Comparison of ENCODE assay signal across 8 mouse cellular contexts in genomic region chr15:79323791-79324155, GRCm38 (mm10). TPM values are rescaled to one million over a fixed set of nuclear protein-coding genes. Genes with fewer than 3 reads are reported as not detected.
DNase-seq lines count a peak whose midpoint lies in the region; ATAC-seq and TF ChIP-seq lines count a peak whose summit lies in the region.
"Had no signal": no experiment of that assay in that cellular context is flagged by ENCODE, and none has a peak within 500 bp of the region (broad histone marks: within the 10 kb centered on the region; RNA-seq: fewer than 3 reads in every experiment).

No protein-coding gene starts in this region.

- no peak overlapping the region for H3K4me2 ChIP-seq in kidney, embryonic 14.5 days (replicated peaks; ENCODE audit: low read depth, low read length)
- peak overlapping the region; percentile 77 for H3K4me2 ChIP-seq in CH12.LX (ENCODE audit: insufficient read depth, low read depth, poor library complexity, severe bottlenecking)
- 0 out of 2 replicates have a peak overlapping the region, but pooled peaks have one; percentile 3 for H3K4me2 ChIP-seq in limb, embryonic 14.5 days (replicated peaks; ENCODE audit: low read depth, low read length, severe bottlenecking)

- dilution Hi-C loops in CH12.LX (cut with MboI; ENCODE audit: extremely low pct_ligation_motif_present, extremely low pct_unique_long_range_greater_than_20kb, low sequenced_read_pairs): no loop called here

- no peak for ATAC-seq in kidney, embryonic 14.5 days (ENCODE audit: low FRiP score, low TSS enrichment)
- ATAC-seq in limb, embryonic 14.5 days (ENCODE audit: low FRiP score, low read depth): no peak

- TF ChIP-seq CTCF in CH12.LX (conservative IDR thresholded peaks at IDR 0.05 in 1 of 2, IDR thresholded peaks at IDR 0.05 in 1 of 2; ENCODE audit: low read depth in 2 of 2, low read length in 2 of 2): no peak

- H3K4me3 ChIP-seq in kidney, embryonic 14.5 days (ENCODE audit: low read length): no peak overlapping the region
- peak overlapping the region; percentile 15 to 38 (median 32) for H3K4me3 ChIP-seq in CH12.LX (replicated peaks in 1 of 3; ENCODE audit: low read depth in 2 of 3, low read length in 2 of 3, poor library complexity in 1 of 3)
- no peak overlapping the region for H3K4me3 ChIP-seq in brown adipose tissue, adult 24 weeks (ENCODE audit: insufficient read depth, low read depth, low read length)
- no peak overlapping the region for H3K4me3 ChIP-seq in limb, embryonic 14.5 days (replicated peaks; ENCODE audit: low read length)

- no peak for DNase-seq in kidney, postnatal 25 days
- DNase-seq in CH12.LX (ENCODE audit: extremely low read depth): peak; percentile 52
- no peak for DNase-seq in limb, embryonic 14.5 days (ENCODE audit: low spot score)
- DNase-seq in embryo, embryonic 10 days (ENCODE audit: low spot score): no peak
- no peak for DNase-seq in right cerebral cortex, postnatal 25 days
- DNase-seq: cerebellum, adult 11-12 months had no signal

- H3K27ac ChIP-seq in kidney, embryonic 14.5 days (ENCODE audit: low read depth, low read length): peak overlapping the region; percentile 4
- H3K27ac ChIP-seq in CH12.LX (ENCODE audit: insufficient read depth, low read depth): peak overlapping the region; percentile 97
- H3K27ac ChIP-seq in brown adipose tissue, adult 24 weeks (replicated peaks; ENCODE audit: low read depth, low read length): peak overlapping the region; percentile 95
- peak overlapping the region; percentile 46 for H3K27ac ChIP-seq in limb, embryonic 14.5 days (replicated peaks; ENCODE audit: low read depth, low read length)

- WGBS in kidney, embryonic 14.5 days: 75% methylated on average over 4 of the region's 4 CpGs
- WGBS in limb, embryonic 14.5 days: 60% methylated on average over 4 of the region's 4 CpGs

- no peaks in the 10 kb centered on the region for H3K36me3 ChIP-seq in kidney, embryonic 14.5 days (ENCODE audit: control insufficient read depth, insufficient read depth, low read length)
- peaks cover 11 to 20% of the 10 kb centered on the region in 2 experiments for H3K36me3 ChIP-seq in CH12.LX (replicated peaks in 1 of 2; ENCODE audit: control insufficient read depth in 1 of 2, insufficient read depth in 1 of 2, low read length in 1 of 2)
- H3K36me3 ChIP-seq in limb, embryonic 14.5 days (ENCODE audit: control insufficient read depth, insufficient read depth, low read length): no peaks in the 10 kb centered on the region

- no peaks in the 10 kb centered on the region for H3K9me3 ChIP-seq in kidney, embryonic 14.5 days (ENCODE audit: control insufficient read depth, low read length)
- H3K9me3 ChIP-seq in CH12.LX (replicated peaks; ENCODE audit: low read length): no peaks in the 10 kb centered on the region
- H3K9me3 ChIP-seq in limb, embryonic 14.5 days (ENCODE audit: control insufficient read depth, low read length): no peaks in the 10 kb centered on the region

- in situ Hi-C loops in CH12.LX (cut with MboI; ENCODE audit: low pct_ligation_motif_present, low pct_unique_long_range_greater_than_20kb, low sequenced_read_pairs): loop anchor here (5.0 kb wide), 1 partner anchor 36 kb away; the partner anchor contains the start of gene Baiap2l2

- no peak; the same call in 1 of the 2 replicates for TF ChIP-seq POLR2A in CH12.LX (IDR thresholded peaks at IDR 0.05; ENCODE audit: low read depth, low read length)
- no peak for TF ChIP-seq POLR2A in limb, embryonic 14.5 days (IDR thresholded peaks at IDR 0.05; ENCODE audit: borderline replicate concordance, extremely low read depth, insufficient read depth, insufficient read length)

- H3K9ac ChIP-seq in kidney, embryonic 14.5 days (ENCODE audit: low read depth, low read length): no peak overlapping the region
- H3K9ac ChIP-seq in CH12.LX (ENCODE audit: insufficient read depth, low read depth): peak overlapping the region; percentile 45
- H3K9ac ChIP-seq in limb, embryonic 14.5 days (ENCODE audit: low read depth, low read length, severe bottlenecking): no peak overlapping the region

- H3K79me2 ChIP-seq in CH12.LX (replicated peaks; ENCODE audit: control insufficient read depth, extremely low read depth, insufficient read depth, poor library complexity, severe bottlenecking): peaks cover 30% of the 10 kb centered on the region

- no peak for TF ChIP-seq RAD21 in CH12.LX (IDR thresholded peaks at IDR 0.05; ENCODE audit: low read depth, low read length)

- H3K4me1 ChIP-seq in kidney, embryonic 14.5 days (ENCODE audit: control insufficient read depth, insufficient read depth, low read length): peaks cover 22% of the 10 kb centered on the region
- peaks cover 25 to 69% of the 10 kb centered on the region in 2 experiments for H3K4me1 ChIP-seq in CH12.LX (ENCODE audit: control insufficient read depth in 1 of 2, insufficient read depth in 2 of 2)
- peaks cover 27% of the 10 kb centered on the region for H3K4me1 ChIP-seq in brown adipose tissue, adult 24 weeks (ENCODE audit: control insufficient read depth, insufficient read depth, insufficient read length, low read length)
- H3K4me1 ChIP-seq in limb, embryonic 14.5 days (ENCODE audit: control insufficient read depth, insufficient read depth, low read length): peaks cover 25% of the 10 kb centered on the region

- TF ChIP-seq EP300 in CH12.LX (IDR thresholded peaks at IDR 0.05; ENCODE audit: low read length): peak; percentile 48; the same call in 1 of the 2 replicates

- no peaks in the 10 kb centered on the region for H3K27me3 ChIP-seq in kidney, embryonic 14.5 days (ENCODE audit: control insufficient read depth, insufficient read depth, low read length)
- H3K27me3 ChIP-seq in CH12.LX (replicated peaks): no peaks in the 10 kb centered on the region
- H3K27me3 ChIP-seq in limb, embryonic 14.5 days (ENCODE audit: control insufficient read depth, insufficient read depth, low read length): no peaks in the 10 kb centered on the region

TF ChIP-seq in CH12.LX, 34 proteins besides CTCF, POLR2A, EP300 and RAD21:
- TF ChIP-seq ETS1 (conservative IDR thresholded peaks at IDR 0.05; ENCODE audit: low read depth, low read length): peak; percentile 50; the same call in 1 of the 2 replicates
- 0 out of 2 replicates have a peak, but pooled peaks have one; percentile 12 for TF ChIP-seq MAX (IDR thresholded peaks at IDR 0.05; ENCODE audit: low read length)
- no peak for TF ChIP-seq MYC (IDR thresholded peaks at IDR 0.05; ENCODE audit: low read depth, low read length)
- peak; percentile 7; the same call in 1 of the 2 replicates for TF ChIP-seq JUND (conservative IDR thresholded peaks at IDR 0.05; ENCODE audit: low read depth, low read length)
- TF ChIP-seq HCFC1 (IDR thresholded peaks at IDR 0.05; ENCODE audit: low read depth, low read length): no peak
- peak; percentile 86 for TF ChIP-seq SIN3A (IDR thresholded peaks at IDR 0.05; ENCODE audit: low read length)
- TF ChIP-seq JUN (IDR thresholded peaks at IDR 0.05; ENCODE audit: insufficient read depth, low read depth, low read length): peak; percentile 58; the same call in 1 of the 2 replicates
- TF ChIP-seq IRF4 (IDR thresholded peaks at IDR 0.05; ENCODE audit: low read depth, low read length): peak; percentile 45; the same call in 1 of the 2 replicates
- TF ChIP-seq BHLHE40 (IDR thresholded peaks at IDR 0.05; ENCODE audit: low read depth, low read length): peak; percentile 18; the same call in 1 of the 2 replicates
- no peak for TF ChIP-seq NELFE (IDR thresholded peaks at IDR 0.05; ENCODE audit: low read depth, low read length)
- TF ChIP-seq MXI1 (IDR thresholded peaks at IDR 0.05; ENCODE audit: low read depth, low read length): no peak
- TF ChIP-seq CHD2 (IDR thresholded peaks at IDR 0.05; ENCODE audit: low read length): no peak; the same call in 1 of the 2 replicates
- TF ChIP-seq USF1 (IDR thresholded peaks at IDR 0.05; ENCODE audit: low read depth, low read length): 0 out of 2 replicates have a peak, but pooled peaks have one; percentile 2

RNA-seq across cellular contexts. Expression of gene Pla2g6, which starts 4.4 kb away (rescaled TPM):
- 10.9 and 17.0 TPM in 2 replicates for polyA plus RNA-seq in kidney, embryonic 14.5 days (2014; fragmentation: Nextera tagmentation; extraction: Ambion mirVana)
- total RNA-seq in CH12.LX (2012; rRNA removed) (18.7 and 20.9 TPM in 2 replicates), CH12.LX (2014; rRNA removed) (9.1 and 9.3 TPM in 2 replicates)
- polyA plus RNA-seq in CH12.LX (2012; ENCODE audit: insufficient read length, low read depth): 12.7 and 14.8 TPM in 2 replicates
- polyA plus RNA-seq in brown adipose tissue, adult 24 weeks (2012; ENCODE audit: insufficient read depth, insufficient read length, missing spikeins): 11.6 and 13.4 TPM in 2 replicates
- polyA plus RNA-seq in limb, embryonic 14.5 days (2012; rRNA removed): 21.8 and 27.2 TPM in 2 replicates
- 12.7 and 14.7 TPM in 2 replicates for polyA plus RNA-seq in limb, embryonic 14.5 days (2014; fragmentation: Nextera tagmentation; extraction: Ambion mirVana)

RNA-seq across cellular contexts. Expression of gene Maff, which starts 22.6 kb away (rescaled TPM):
- 3.4 and 3.6 TPM in 2 replicates for polyA plus RNA-seq in kidney, embryonic 14.5 days (2014; fragmentation: Nextera tagmentation; extraction: Ambion mirVana)
- total RNA-seq in CH12.LX (2012; rRNA removed) (9.3 and 15.4 TPM in 2 replicates), CH12.LX (2014; rRNA removed) (7.6 and 9.2 TPM in 2 replicates)
- 9.7 and 10.5 TPM in 2 replicates for polyA plus RNA-seq in CH12.LX (2012; ENCODE audit: insufficient read length, low read depth)
- polyA plus RNA-seq in brown adipose tissue, adult 24 weeks (2012; ENCODE audit: insufficient read depth, insufficient read length, missing spikeins): 9.8 and 11.4 TPM in 2 replicates
- 5.0 and 5.5 TPM in 2 replicates for polyA plus RNA-seq in limb, embryonic 14.5 days (2012; rRNA removed)
- polyA plus RNA-seq in limb, embryonic 14.5 days (2014; fragmentation: Nextera tagmentation; extraction: Ambion mirVana): 3.0 and 3.6 TPM in 2 replicates

RNA-seq across cellular contexts. Expression of gene Baiap2l2, which starts 38.4 kb away (rescaled TPM):
- polyA plus RNA-seq in kidney, embryonic 14.5 days (2014; fragmentation: Nextera tagmentation; extraction: Ambion mirVana): 6.1 and 10.3 TPM in 2 replicates
- 0.21 and 1.5 TPM in 2 replicates for total RNA-seq in CH12.LX (2012; rRNA removed)
- total RNA-seq in CH12.LX (2014; rRNA removed): not detected in 2 replicates
- polyA plus RNA-seq in CH12.LX (2012; ENCODE audit: insufficient read length, low read depth): 0.84 and 1.2 TPM in 2 replicates
- 0.54 and 1.1 TPM in 2 replicates for polyA plus RNA-seq in brown adipose tissue, adult 24 weeks (2012; ENCODE audit: insufficient read depth, insufficient read length, missing spikeins)
- 11.7 TPM in 2 replicates for polyA plus RNA-seq in limb, embryonic 14.5 days (2012; rRNA removed)
- 8.5 and 10.9 TPM in 2 replicates for polyA plus RNA-seq in limb, embryonic 14.5 days (2014; fragmentation: Nextera tagmentation; extraction: Ambion mirVana)

Comparison
In these comparisons a context has a peak if more than half of its experiments do, and no peak if none do; other contexts are left out.
1. H3K27ac ChIP-seq: peak in every context shown above with its lines; median percentile 97 in CH12.LX; 95 in brown adipose tissue, adult 24 weeks; 46 in limb, embryonic 14.5 days; 4 in kidney, embryonic 14.5 days.
2. H3K4me3 ChIP-seq: peak in CH12.LX (3 of 3); none in kidney, embryonic 14.5 days (single experiment), brown adipose tissue, adult 24 weeks (single experiment) and limb, embryonic 14.5 days (single experiment).